Mouse (Mus musculus): ENCODE measurements around the gene Ube2j1.

Ube2j1 gene

DNA sequence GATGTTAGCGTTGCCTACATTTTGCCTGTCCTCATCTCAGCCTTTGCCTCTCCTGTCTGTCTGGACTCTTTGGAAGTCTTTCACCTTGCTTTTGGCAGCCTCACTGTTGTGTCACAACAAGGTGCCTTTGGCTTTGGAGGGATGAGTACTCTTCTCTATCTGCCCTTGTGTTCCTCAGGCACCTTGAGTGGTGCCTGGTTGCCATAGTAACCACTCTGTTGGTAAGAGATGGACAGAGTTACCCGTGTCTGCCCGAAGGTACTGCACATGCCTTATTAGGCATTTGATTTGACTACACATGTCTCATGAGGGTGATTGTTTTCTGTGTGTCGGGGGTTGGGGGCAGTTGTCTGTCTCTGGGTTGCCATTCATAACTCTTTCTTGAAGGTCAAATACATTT is 18.7 kb upstream of the Ube2j1 start:
- no peak for DNase-seq (ENCODE audit: low spot score in 2 of 2)

GRCm38 (mm10) chr4:33018361-33018999 is 12.7 kb upstream of the Ube2j1 start:
- peak; percentile 73 to 81 for DNase-seq (ENCODE audit: low spot score in 2 of 2)

DNA sequence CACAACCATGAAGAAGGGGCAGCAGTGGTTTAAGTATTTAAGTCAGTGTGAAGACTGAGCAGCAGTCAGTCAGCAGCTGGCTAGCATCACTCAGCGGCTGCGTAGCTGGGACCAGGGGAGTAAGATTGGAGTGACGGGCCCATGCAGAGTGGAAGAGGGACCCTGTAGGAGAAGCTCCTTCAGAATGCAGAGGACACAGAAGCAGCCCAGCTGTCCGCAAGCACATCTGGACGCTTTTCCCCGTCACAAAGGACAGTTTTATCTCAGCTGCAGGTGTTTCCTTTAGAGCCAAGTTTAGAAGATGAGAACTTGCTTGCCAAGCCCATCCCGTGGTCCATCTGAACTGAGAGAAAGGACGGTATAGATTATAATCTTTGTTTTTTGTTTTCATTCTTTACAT is 6.8 kb upstream of the Ube2j1 start:
- DNase-seq (ENCODE audit: low spot score in 2 of 2): no peak

- DNase-seq (ENCODE audit: low spot score in 2 of 2): no peak
These were observed 2.1 kb upstream of the Ube2j1 start for GRCm38 (mm10) chr4:33029104-33029503.

DNA sequence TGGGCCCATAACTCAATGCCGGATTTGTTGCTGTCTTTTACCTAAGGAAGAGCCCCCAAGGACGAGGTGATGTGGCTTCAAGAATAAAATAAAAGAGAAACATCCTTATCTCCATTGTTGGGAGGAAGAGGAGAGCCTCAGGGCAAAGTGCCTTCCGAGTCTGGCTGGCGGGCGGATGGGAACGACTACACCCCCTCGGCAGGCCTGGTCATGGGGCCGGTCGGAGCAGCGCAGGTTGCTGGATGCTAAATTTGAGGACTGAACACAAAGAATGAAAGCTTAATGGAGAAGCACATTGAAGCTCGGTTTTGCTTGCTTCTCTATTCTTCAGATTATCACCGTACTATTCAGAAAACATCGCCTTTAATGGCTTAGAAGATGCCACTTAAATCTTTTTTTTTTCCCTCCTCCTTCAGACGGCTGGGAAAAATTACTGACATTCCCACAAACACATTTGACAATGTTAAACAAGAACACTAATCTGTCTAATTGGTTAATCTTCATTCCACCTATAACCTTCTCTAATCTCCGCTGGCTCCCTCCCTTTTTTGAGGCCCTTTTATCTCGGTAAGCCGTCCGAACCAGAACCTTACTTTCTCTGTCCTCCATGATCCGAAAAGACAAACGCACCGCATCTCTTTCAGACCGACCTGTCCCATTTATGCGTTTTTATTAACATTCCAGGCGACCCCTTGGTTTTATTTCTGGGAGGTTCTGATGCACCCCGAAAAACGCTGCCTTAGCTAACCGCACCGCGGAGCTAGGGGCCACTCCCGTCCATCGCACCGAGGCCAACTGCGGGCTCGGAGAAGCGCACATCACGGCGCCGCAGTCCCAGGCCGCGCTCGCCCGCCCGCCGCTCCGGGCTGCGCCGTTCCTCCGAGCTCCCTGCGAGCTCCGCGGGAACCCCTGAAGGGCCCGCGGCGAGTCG is 687 bp upstream of the Ube2j1 start:
- peak in 1 of 2 experiments; percentile 18 for DNase-seq (ENCODE audit: low spot score in 2 of 2)

DNA sequence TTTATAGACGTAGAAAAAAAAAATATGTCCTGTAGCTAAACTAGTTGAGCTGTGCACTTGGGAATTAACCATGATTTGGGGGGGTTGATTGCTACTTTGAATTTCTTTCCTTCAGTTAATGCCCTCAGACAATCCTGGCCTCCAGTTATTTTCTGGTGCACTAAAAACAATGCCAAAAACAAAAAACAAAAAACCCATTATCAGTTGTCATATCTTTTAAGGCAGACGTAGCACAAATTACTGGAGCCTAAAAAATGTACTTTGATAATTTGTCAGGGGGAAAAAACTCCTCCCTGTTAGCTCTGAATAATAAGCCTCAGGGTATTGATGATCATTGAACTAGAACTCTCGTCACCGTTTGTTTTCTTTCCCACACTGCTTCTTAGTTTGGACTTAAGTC is 829 bp downstream of the Ube2j1 start:
- DNase-seq (ENCODE audit: low spot score in 2 of 2): no peak

GRCm38 (mm10) chr4:33033515-33033914 is 2.3 kb downstream of the Ube2j1 start:
- DNase-seq (ENCODE audit: low spot score in 2 of 2): no peak

DNA sequence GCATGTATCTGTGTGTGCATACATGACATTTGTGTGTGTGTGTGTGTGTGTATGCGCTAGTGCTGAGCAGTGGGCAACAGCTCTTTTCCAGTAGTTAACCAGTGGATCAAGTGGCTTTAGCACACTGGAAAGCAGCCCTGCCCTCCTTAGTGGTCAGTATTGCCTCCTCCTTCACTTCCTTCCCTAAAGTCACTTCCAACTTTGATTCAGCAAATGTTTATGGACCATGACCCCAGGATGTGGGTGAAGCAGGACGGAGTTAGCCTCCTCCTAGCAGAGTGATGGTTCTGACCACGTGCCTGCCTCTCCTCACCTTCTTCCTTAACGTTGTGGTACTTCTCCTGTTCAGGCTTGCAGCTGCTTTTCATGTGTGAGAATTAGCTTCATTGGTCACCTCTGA is 8.6 kb downstream of the Ube2j1 start:
- no peak for DNase-seq (ENCODE audit: low spot score in 2 of 2)

DNA sequence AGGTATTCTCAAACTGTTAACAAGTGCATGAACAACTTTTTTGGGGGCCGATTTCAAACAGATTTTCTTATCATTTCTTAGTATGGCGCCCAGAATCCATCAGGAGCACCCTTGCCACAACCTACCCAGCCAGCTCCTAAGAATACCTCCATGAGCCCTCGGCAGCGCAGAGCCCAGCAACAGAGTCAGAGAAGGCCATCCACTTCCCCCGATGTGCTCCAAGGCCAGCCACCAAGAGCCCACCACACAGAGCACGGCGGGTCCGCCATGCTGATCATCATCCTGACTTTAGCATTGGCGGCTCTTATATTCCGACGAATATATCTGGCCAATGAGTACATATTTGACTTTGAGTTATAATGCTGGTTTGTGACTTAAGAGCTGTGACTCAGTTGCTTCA is 18.4 kb downstream of the Ube2j1 start:
- no peak for DNase-seq (ENCODE audit: low spot score in 2 of 2)

GRCm38 (mm10) chr4:33052055-33052454 is 20.8 kb downstream of the Ube2j1 start:
- DNase-seq (ENCODE audit: low spot score in 2 of 2): no peak

DNA sequence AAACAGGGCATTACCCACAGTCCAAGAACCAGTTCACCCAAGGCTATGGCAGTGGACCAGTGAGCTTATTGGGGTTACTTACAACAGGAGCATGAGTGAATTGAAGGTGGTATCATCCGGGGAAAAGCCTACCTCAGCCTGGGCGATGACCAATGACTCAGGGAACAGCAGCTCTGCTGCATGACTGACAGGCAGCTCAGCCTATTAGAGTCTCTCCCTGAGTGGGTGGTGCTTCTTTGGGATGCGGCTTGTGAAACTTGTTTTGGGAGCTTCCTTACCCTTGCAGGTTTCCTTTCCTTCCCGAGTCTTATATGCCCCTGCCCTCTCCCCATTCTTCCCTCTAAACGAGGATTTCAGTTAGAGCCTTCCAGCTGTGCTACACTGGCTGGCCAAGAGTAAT is 21.4 kb downstream of the Ube2j1 start:
- DNase-seq (ENCODE audit: low spot score in 2 of 2): no peak

DNA sequence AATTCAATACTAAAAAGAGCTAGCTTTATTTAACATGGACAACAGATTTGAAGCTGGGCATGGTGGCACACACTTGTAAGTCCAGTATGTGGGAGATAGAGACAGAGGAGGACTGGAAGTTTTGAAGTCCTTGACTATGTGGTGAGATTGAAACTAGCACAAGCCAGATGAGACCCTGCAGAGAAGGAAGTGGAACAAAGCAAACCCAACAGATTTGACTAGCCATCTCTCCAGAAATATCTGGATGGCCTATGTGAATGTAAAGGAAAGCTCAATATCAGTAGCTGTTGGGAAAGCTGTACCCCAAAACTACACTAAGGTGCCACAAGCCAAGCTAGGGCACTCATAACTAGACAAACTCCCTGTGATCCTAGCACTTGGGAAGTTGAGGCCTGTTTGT is 23.2 kb downstream of the Ube2j1 start:
- DNase-seq (ENCODE audit: low spot score in 2 of 2): no peak

DNA sequence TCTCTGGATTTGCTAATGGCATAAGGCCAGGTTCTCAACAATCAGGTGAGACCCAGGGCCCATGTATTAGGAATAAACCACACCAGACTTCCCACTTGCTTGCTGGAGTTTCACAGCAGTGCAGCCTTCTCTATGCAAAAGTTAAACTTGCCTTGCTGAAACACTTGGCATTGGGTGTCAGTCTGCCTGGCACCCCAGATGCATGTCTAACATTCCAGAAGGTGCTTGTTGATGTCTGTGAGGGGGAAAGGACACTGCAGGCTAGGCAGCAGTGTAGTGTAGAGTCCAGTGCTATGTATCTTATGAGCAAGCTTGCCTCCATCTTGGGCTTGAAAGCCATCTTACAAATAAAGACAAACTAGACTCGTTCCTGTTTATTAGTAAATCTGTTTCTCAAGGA is 25.1 kb downstream of the Ube2j1 start:
- DNase-seq (ENCODE audit: low spot score in 2 of 2): no peak

GRCm38 (mm10) chr4:33057890-33058687 is 26.9 kb downstream of the Ube2j1 start:
- DNase-seq (ENCODE audit: low spot score in 2 of 2): no peak

GRCm38 (mm10) chr4:33061158-33061557 is 29.9 kb downstream of the Ube2j1 start:
- no peak for DNase-seq (ENCODE audit: low spot score in 2 of 2)

GRCm38 (mm10) chr4:33062981-33063380 is 31.8 kb downstream of the Ube2j1 start, which contains the start of gene Gabrr2:
Gabrr2 (plus strand) TSS chr4:33062999.
- no peak for DNase-seq (ENCODE audit: low spot score in 2 of 2)

DNA sequence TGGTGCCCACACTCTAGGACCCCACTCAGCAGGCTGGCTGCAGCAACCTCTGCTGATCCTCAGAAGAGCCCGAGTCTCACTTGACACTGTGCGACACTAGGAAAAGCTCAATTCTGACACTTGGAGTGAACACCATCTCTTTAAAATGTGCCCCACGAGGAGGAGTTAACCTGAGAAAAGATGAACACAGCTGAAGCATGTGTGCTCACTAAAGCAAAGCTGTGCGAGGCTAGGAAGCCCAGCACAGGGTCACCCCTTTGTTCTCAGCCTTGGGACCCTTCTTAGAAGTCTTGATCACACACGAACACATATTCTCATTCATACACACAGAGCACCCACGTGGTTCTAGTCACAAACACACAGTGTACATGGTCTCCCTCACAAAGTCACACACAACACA is 33.8 kb downstream of the Ube2j1 start:
- DNase-seq (ENCODE audit: low spot score in 2 of 2): no peak

- DNase-seq (ENCODE audit: low spot score in 2 of 2): no peak
These were observed 35.2 kb downstream of the Ube2j1 start for GRCm38 (mm10) chr4:33066223-33066960.

DNA sequence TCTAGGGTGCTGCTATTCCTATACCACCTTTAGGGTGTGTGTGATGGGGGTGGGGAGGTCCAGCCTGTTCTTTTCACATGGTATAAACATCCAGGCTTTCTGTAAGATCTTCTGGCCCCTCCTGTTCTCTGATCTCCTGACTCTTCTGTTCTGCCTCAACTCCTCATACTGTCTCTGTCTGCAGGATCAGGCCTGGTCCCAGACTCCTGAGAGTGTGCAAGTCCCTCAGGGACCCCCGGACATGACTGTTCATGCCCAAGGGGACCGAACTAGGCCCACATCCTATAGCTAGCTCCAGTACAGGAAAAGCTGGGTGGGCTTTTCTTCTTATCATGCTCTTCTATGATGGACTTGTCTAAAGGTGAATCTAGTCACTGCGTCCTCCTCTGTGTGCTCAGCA is 36.1 kb downstream of the Ube2j1 start:
- no peak for DNase-seq (ENCODE audit: low spot score in 2 of 2)

DNA sequence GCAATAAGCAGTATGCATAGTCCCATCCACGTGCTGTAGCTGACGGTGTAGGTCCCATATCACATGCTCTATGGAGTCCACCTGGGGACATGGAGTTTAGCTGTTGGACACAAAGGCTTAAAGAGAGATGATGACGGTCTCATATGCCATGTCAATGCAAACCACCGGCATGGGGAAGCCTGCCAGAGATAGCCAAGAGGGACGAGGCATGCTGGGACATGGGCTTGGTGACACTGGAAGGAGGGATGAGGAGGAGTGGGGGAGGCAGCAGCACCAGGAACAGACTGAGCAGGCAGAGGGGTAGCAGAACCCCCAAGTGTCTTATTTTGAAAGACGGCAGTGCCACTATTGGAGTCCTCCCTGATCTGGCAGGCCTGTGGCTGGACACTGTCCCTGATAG is 36.6 kb downstream of the Ube2j1 start:
- no peak for DNase-seq (ENCODE audit: low spot score in 2 of 2)

DNA sequence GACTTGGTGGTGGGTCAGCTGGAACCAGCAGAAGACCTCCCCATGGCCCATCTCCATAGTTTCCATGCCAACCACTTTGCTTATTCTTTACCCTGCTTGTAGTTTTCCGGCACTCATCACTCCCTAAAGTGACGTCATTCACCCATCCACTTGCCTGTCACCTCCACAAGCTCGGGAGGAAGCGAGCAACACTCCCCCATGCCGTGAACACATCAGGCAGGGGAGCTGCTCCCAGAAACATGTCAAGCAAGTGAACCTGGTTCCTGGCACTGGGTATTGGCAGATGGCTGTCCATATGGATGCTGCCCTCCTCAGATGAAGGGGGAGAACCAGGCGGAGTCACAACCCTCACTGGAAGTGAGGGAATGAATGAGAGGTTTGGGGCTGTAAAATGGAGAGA is 37.7 kb downstream of the Ube2j1 start:
- DNase-seq (ENCODE audit: low spot score in 2 of 2): no peak

DNA sequence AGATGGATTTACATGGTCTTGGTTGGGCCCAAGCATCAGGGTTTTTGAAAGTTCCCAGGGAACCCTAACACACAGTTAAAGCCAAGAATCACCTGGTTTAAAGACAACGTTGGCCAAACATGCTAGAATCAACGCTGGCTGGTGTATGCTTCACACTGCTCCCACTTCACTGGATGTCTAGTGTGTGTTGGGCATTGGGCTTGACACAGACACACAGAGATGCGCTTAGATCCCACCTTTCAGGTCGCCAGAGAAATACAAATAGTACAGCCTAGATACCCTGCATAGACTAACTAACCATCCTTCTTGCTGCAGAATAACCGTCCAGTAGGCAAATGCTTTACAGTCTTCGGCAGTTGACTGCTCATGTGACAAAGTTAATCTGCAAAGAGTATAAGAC is 39.1 kb downstream of the Ube2j1 start:
- no peak for DNase-seq (ENCODE audit: low spot score in 2 of 2)

Measured in natural killer cell, adult 2 months (primary cell).